Mouse (Mus musculus) brain, embryonic 14.5 days (tissue): ENCODE data around the gene Tnik.

Experiments
- CTCF ChIP-seq: fragments of 200-500 bp; IDR thresholded peaks from 2 replicates; pipeline ENCODE4 v1.5.1; 2012; ENCODE audit warnings: inconsistent platforms, mild to moderate bottlenecking, moderate library complexity, borderline replicate concordance; ENCODE audit not compliant: insufficient read depth, insufficient read length; ENCODE audit errors: extremely low read depth
- POLR2A ChIP-seq: fragments of 200-500 bp; IDR thresholded peaks from 2 replicates; pipeline ENCODE4 v1.6.1; 2012; ENCODE audit warnings: mild to moderate bottlenecking, inconsistent platforms, borderline replicate concordance; ENCODE audit not compliant: poor library complexity, insufficient read depth, insufficient read length, severe bottlenecking; ENCODE audit errors: extremely low read depth

GRCm38 (mm10) chr3:28314438-28314837, 51.4 kb downstream of the Tnik start:
- TF ChIP-seq CTCF (no peak), POLR2A (no peak)
